Mouse (Mus musculus): ENCODE data around the gene Jmjd1c.

- TF ChIP-seq ZC3H11A (IDR thresholded peaks at IDR 0.05; ENCODE audit: borderline replicate concordance, low read depth, low read length) (no peak), MAFK (IDR thresholded peaks at IDR 0.05; ENCODE audit: insufficient read depth, low read depth, low read length) (no peak), ZNF384 (IDR thresholded peaks at IDR 0.05; ENCODE audit: low read depth, low read length) (no peak), HCFC1 (IDR thresholded peaks at IDR 0.05; ENCODE audit: borderline replicate concordance, insufficient read depth, low read length) (no peak), CHD2 (IDR thresholded peaks at IDR 0.05; ENCODE audit: low read depth, low read length) (no peak)
Observed at GRCm38 (mm10) chr10:67225528-67225927, 129.6 kb downstream of the Jmjd1c start.
